Mouse (Mus musculus): ENCODE results near the gene Thbd. TPM values are rescaled to one million over a fixed set of nuclear protein-coding genes. Genes with fewer than 3 reads are reported as not detected.

Gene Thbd
- polyA plus RNA-seq, 1 experiment from 2014 or later, result 23.5 TPM

DNA sequence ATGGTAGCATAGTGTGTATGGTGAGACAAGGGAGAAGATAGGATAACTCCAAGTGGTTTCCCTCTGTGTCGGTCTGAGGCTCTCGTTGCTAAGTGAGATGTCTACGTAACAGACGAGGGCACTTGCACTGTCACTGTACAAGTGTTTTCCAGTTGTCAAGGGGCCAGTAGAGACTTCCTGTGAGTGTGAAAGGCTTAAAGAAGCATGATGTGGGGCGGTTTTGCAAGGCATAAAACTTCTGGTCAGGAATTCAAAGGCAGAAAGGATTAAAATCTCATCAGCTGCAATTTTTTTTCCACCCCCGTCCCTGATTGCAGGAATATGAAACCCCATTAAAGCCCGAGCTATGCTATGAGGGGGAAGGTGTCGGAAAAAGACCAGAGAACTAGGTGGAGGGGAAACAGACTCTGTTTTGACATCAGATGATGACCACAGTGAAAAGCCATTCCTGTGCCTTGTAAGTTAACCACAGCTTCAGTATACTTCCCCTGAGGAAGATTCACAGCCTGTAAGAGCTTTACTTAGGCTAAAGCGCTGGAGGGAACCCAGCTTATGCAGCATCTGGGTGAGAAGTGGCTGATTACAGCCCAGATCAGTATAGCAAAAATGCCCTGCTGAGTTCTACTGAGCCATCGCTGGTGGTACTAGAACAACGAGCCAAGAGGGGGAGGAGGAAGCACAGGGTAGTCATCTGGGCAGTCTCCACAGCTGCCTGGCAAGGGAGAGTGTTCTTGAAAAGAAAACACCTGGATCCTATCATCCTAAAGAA lies 10.8 kb downstream of the Thbd start:
- H3K27me3 ChIP-seq, result peaks cover 44% of the 10 kb centered on the region
- no peak overlapping the region for H3K27ac ChIP-seq (replicated peaks)
- peaks cover 10% of the 10 kb centered on the region for H3K4me1 ChIP-seq
- H3K4me3 ChIP-seq, result no peak overlapping the region
- H3K9me3 ChIP-seq, result no peaks in the 10 kb centered on the region
- WGBS, result 69% methylated on average over 11 of the region's 11 CpGs
- H3K4me2 ChIP-seq (replicated peaks), result no peak overlapping the region
- no peak for ATAC-seq (ENCODE audit: low FRiP score, low read depth)
- no peaks in the 10 kb centered on the region for H3K36me3 ChIP-seq
- H3K9ac ChIP-seq (replicated peaks), result no peak overlapping the region

DNA sequence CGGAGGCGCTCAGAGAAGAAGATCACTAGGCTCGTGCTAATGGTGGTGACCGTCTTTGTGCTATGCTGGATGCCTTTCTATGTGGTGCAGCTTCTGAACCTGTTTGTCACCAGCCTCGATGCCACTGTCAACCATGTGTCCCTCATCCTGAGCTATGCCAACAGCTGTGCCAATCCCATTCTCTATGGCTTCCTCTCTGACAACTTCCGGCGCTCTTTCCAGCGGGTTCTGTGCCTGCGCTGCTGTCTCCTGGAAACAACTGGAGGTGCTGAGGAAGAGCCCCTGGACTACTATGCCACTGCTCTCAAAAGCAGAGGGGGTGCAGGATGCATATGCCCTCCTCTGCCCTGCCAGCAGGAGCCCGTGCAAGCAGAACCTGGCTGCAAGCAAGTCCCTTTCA lies 11.8 kb downstream of the Thbd start:
- Histone ChIP-seq H3K9me3 (no peaks in the 10 kb centered on the region), H3K27ac (replicated peaks) (no peak overlapping the region), H3K36me3 (no peaks in the 10 kb centered on the region), H3K4me2 (replicated peaks) (peak overlapping the region; percentile 89), H3K4me3 (no peak overlapping the region), H3K27me3 (peaks cover 44% of the 10 kb centered on the region), H3K4me1 (peaks cover 10% of the 10 kb centered on the region), H3K9ac (replicated peaks) (no peak overlapping the region)
- 72% methylated on average over 10 of the region's 10 CpGs for WGBS
- ATAC-seq (ENCODE audit: low FRiP score, low read depth), result no peak

DNA sequence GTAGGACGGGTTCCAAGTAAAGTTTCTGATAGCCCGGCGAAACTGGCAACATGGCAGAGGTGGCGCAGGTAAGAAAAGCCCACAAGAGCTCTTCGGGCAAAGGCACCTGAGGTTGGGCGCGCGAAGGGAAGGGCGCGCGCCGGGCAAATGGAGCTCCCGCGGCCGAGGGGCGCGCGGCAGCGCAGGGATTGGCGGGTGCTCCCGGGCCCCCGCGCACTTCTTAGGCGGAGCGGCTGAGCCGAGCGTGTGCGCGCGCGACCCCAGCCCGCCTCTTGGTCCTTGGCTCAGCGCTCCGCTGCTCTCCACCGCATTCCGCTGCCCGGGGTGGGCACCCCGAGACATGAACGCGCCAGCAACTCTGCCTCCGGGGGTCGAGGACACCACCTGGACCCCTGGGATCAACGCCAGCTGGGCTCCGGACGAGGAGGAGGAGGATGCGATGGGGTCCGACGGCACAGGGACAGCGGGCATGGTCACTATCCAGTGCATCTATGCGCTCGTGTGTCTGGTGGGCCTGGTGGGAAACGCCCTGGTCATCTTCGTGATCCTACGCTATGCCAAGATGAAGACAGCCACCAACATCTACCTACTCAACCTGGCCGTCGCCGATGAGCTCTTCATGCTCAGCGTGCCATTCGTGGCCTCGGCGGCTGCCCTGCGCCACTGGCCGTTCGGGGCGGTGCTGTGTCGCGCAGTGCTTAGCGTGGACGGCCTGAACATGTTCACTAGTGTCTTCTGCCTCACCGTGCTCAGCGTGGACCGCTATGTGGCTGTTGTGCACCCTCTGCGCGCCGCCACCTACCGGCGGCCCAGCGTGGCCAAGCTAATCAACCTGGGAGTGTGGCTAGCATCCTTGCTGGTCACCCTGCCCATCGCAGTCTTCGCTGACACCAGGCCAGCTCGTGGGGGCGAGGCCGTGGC lies 12.6 kb downstream of the Thbd start, which contains the start of gene Sstr4:
Sstr4 (plus strand) TSS at position 214 of the 921 bp plus-strand sequence.
- Histone ChIP-seq H3K4me1 (peaks cover 10% of the 10 kb centered on the region), H3K9me3 (no peaks in the 10 kb centered on the region), H3K27me3 (peaks cover 44% of the 10 kb centered on the region), H3K27ac (replicated peaks) (no peak within 1 kb of the TSS), H3K9ac (replicated peaks) (peak within 1 kb of the TSS; percentile 37; the same call in 1 of the 2 replicates), H3K36me3 (no peaks in the 10 kb centered on the region), H3K4me3 (peak within 1 kb of the TSS; percentile 59), H3K4me2 (replicated peaks) (peak within 1 kb of the TSS; percentile 89)
- ATAC-seq (ENCODE audit: low FRiP score, low read depth), result peak; percentile 84
- WGBS, result 6% methylated on average over 70 of the region's 83 CpGs

DNA sequence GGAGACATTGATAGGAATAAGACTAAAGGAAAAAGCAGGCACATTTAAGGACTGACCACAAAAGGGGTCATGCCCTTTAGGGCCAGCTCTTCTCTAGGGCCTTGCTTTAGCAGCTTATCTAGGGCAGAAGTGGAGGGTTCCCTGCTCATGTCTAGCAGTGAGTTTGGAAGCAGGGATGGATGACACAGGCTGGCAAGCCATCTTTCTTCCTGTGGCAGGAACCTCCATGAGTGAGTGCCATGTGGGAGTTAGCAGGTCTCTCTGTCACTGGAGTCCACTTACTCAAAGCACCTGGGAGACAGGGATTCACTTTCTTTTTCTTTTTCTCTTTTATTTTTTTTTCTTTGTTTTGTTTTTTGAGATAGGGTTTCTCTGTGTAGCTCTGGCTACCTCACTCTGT lies 14.1 kb downstream of the Thbd start:
- Histone ChIP-seq H3K9me3 (no peaks in the 10 kb centered on the region), H3K27me3 (peaks cover 44% of the 10 kb centered on the region), H3K4me2 (replicated peaks) (no peak overlapping the region), H3K36me3 (no peaks in the 10 kb centered on the region), H3K4me1 (peaks cover 10% of the 10 kb centered on the region), H3K4me3 (no peak overlapping the region), H3K27ac (replicated peaks) (no peak overlapping the region), H3K9ac (replicated peaks) (no peak overlapping the region)
- no peak for ATAC-seq (ENCODE audit: low FRiP score, low read depth)

DNA sequence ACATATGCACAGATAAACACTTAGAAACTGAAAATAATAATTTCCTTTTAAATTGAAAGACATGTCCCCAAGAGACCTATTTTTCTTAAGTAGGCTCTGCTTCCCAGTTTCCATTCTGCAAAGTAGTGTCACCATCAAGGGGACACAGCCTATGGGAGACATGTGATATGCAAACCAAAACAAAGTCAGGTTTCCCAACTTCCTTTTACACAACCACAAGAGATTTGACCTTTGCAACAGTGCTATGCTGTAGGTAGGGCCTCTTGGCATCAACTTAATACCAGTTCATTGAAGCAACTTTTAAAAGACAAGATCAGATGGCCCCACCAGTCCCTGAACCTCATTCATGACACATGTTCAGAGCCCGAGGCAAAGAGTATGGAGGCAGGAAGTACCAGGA lies 14.8 kb downstream of the Thbd start:
- Histone ChIP-seq H3K27ac (replicated peaks) (no peak overlapping the region), H3K4me2 (replicated peaks) (no peak overlapping the region), H3K36me3 (no peaks in the 10 kb centered on the region), H3K9ac (replicated peaks) (no peak overlapping the region), H3K27me3 (peaks cover 44% of the 10 kb centered on the region), H3K4me1 (peaks cover 10% of the 10 kb centered on the region), H3K9me3 (no peaks in the 10 kb centered on the region), H3K4me3 (no peak overlapping the region)
- ATAC-seq (ENCODE audit: low FRiP score, low read depth), result no peak
- 86% methylated on average over 1 of the region's 1 CpGs for WGBS

DNA sequence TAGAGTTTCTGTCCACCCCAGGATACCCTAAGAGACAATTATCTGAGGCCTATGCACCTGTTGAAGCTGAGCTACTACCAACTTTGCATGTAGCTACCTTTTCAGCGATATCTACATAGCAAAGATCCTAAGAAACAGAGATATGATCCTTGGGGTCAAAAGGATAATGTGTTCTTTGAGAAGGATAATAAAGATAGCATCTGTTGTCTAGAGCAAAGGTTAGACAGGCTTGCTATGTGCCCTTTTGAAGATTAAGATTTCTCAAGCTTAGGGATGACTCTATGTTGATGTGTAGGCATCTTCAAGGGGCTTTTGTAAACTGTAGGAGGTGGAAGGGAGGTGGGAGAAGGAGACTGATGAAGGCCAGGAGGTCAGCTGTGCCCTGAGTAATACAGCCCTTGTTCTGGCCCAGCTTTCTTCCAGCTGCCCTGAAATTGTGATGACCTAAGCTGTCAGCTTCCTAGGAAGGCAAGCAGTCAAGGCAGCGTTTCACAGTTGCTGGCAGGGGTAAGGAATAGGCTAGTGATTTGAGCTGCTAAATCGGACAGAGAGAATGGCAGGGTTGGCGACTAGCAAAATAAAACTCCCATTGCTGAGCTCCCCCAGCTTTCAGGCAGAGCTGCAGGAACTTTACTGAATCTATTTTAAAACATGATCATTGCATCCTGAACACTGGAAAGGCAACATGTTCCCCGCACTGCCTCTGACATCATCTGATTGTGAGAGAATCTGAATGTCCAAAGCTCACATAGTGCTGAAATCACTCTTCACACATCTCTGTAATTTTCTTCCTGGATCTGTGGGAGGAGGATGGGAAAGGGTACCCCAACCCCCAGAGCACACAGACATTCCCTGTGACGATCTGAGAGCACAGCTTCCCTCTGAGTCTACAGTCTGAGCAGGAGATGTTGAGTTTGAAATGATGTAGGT lies 20.1 kb downstream of the Thbd start:
- Histone ChIP-seq H3K9me3 (no peaks in the 10 kb centered on the region), H3K4me2 (replicated peaks) (no peak overlapping the region), H3K36me3 (no peaks in the 10 kb centered on the region), H3K27me3 (no peaks in the 10 kb centered on the region), H3K4me3 (no peak overlapping the region), H3K27ac (replicated peaks) (no peak overlapping the region), H3K4me1 (no peaks in the 10 kb centered on the region), H3K9ac (replicated peaks) (no peak overlapping the region)
- WGBS, result 79% methylated on average over 6 of the region's 6 CpGs
- no peak for ATAC-seq (ENCODE audit: low FRiP score, low read depth)

DNA sequence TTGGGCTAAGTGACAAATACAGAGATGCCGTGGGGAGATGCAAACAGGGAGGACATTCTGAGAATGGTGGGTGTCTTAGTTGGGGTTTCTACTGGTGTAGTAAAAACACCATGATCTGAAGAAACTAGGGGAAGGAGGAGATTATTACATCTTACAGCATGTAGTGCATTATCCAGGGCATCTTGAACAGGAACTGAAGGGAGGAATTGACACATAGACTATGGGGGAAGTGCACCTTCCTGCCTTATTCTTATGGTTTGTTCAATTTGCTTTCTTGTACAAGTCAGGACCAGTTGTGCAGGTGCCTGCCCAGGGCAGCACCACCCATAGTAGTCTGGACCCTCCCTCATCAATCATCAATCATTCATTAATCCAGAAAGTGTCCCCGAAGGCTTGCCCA lies 21.1 kb downstream of the Thbd start:
- Histone ChIP-seq H3K36me3 (no peaks in the 10 kb centered on the region), H3K9me3 (no peaks in the 10 kb centered on the region), H3K27me3 (no peaks in the 10 kb centered on the region), H3K4me3 (no peak overlapping the region), H3K4me2 (replicated peaks) (no peak overlapping the region), H3K27ac (replicated peaks) (no peak overlapping the region), H3K4me1 (no peaks in the 10 kb centered on the region), H3K9ac (replicated peaks) (no peak overlapping the region)
- no peak for ATAC-seq (ENCODE audit: low FRiP score, low read depth)
- WGBS, result 90% methylated on average over 2 of the region's 2 CpGs

DNA sequence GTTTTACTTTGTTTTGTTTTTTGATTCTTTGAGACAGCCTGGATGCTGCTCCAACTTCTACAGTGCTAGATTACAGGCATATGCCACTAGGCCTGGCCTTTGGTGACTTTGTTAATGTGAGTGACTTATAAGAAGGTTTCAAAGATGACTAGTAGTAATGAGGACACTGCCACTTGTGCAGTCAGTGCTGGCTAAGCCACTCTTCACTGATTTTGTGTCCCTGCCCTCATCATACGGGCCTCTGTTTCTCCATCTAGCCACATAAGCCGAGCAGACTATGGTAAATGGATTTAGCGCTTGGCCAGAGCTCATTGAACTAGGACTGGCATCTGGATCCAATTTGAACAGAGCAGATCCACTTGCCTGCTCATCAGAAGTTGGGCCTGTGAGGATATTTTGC lies 21.5 kb downstream of the Thbd start:
- no peaks in the 10 kb centered on the region for H3K4me1 ChIP-seq
- H3K4me3 ChIP-seq, result no peak overlapping the region
- no peak overlapping the region for H3K27ac ChIP-seq (replicated peaks)
- H3K36me3 ChIP-seq, result no peaks in the 10 kb centered on the region
- no peaks in the 10 kb centered on the region for H3K27me3 ChIP-seq
- 89% methylated on average over 3 of the region's 3 CpGs for WGBS
- ATAC-seq (ENCODE audit: low FRiP score, low read depth), result no peak
- no peak overlapping the region for H3K4me2 ChIP-seq (replicated peaks)
- no peaks in the 10 kb centered on the region for H3K9me3 ChIP-seq
- H3K9ac ChIP-seq (replicated peaks), result no peak overlapping the region

DNA sequence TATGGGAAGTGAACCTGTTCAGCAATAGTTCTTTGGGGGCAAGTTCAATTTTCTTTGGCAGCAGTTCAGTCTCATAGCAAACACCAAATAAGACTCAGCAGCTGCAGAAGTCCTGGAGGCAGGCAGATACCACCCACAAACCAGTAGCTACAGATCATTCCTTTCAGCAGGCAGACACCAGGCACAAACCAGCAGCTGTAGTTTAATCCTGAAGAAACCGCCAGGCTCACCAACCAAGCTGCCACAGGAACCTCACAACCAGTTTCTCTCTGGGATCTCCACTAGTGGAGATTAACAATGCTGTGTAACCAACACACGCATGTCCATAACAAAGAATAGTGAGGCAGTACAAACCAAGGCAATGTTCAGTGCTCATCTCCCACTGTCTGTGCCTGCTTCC lies 26.9 kb downstream of the Thbd start:
- Histone ChIP-seq H3K27ac (replicated peaks) (no peak overlapping the region), H3K27me3 (no peaks in the 10 kb centered on the region), H3K4me3 (no peak overlapping the region), H3K4me2 (replicated peaks) (no peak overlapping the region), H3K9me3 (no peaks in the 10 kb centered on the region), H3K36me3 (no peaks in the 10 kb centered on the region), H3K9ac (replicated peaks) (no peak overlapping the region), H3K4me1 (no peaks in the 10 kb centered on the region)
- no peak for ATAC-seq (ENCODE audit: low FRiP score, low read depth)
- WGBS, result 90% methylated on average over 2 of the region's 2 CpGs

DNA sequence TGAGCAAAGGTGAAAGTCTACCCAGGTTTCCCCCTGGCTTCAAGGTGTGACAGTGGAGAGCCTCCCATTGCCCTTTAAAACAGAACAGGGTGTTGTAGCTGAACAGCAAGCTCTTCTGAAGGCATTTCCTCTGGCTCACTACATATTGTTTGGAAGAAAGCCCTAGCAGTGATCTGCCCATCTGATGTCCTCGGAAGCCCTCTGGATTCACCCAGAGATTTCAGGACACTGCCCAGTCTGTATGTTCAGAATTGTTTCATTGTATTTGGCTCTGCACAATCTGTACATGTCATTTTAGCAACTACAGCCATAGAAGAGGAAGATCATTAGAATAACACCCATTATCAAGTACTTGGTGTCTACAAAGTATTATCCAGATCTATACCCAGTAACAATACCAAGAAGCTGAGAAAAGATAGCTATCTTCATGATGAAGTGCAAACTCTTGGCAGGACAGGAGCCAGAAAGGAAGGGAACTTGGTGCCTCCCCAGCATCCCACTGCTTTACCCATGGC lies 28.0 kb downstream of the Thbd start:
- Histone ChIP-seq H3K9me3 (no peaks in the 10 kb centered on the region), H3K27ac (replicated peaks) (no peak overlapping the region), H3K9ac (replicated peaks) (no peak overlapping the region), H3K4me3 (no peak overlapping the region), H3K4me1 (no peaks in the 10 kb centered on the region), H3K36me3 (no peaks in the 10 kb centered on the region), H3K4me2 (replicated peaks) (no peak overlapping the region), H3K27me3 (no peaks in the 10 kb centered on the region)
- 96% methylated on average over 1 of the region's 1 CpGs for WGBS
- ATAC-seq (ENCODE audit: low FRiP score, low read depth), result no peak

DNA sequence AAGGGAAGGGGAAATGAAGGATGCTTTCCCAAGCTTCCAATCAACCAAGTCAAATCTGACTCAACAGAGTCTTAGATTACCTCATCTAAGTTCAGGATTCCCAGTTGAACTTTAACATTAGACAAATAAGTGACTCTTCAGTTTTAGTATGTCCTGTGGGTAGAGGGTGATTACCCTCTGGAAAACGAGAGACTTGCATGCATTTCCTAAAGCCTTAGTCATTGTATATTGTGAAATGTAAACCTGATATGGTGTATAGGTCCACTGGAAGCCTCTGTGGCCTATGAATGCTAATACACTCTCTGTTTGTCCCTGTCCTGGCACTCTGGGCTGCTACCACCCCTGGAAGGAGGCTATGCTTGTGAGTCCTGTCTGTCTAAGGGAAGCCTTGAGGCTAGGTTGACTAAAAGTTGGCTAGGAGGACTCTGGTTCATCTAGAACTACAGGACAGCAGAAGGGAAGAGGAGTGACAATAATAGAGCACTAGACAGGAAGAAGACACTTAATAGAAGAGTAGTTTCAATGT lies 29.1 kb downstream of the Thbd start:
- H3K9me3 ChIP-seq, result no peaks in the 10 kb centered on the region
- no peaks in the 10 kb centered on the region for H3K4me1 ChIP-seq
- ATAC-seq (ENCODE audit: low FRiP score, low read depth), result no peak
- no peak overlapping the region for H3K9ac ChIP-seq (replicated peaks)
- no peak overlapping the region for H3K27ac ChIP-seq (replicated peaks)
- 81% methylated on average over 1 of the region's 1 CpGs for WGBS
- no peak overlapping the region for H3K4me2 ChIP-seq (replicated peaks)
- no peaks in the 10 kb centered on the region for H3K27me3 ChIP-seq
- H3K4me3 ChIP-seq, result no peak overlapping the region
- no peaks in the 10 kb centered on the region for H3K36me3 ChIP-seq
